Comparison of ENCODE assay signal across 12 mouse cellular contexts in genomic region chr12:13208983-13209451, GRCm38 (mm10). TPM values are rescaled to one million over a fixed set of nuclear protein-coding genes. Genes with fewer than 3 reads are reported as not detected.
A peak's percentile ranks its signal among the peaks of the same experiment; 100 is the strongest.
DNase-seq lines count a peak whose midpoint lies in the region; ATAC-seq and TF ChIP-seq lines count a peak whose summit lies in the region.
"Had no signal": no experiment of that assay in that cellular context is flagged by ENCODE, and none has a peak within 500 bp of the region (broad histone marks: within the 10 kb centered on the region; RNA-seq: fewer than 3 reads in every experiment).

No protein-coding gene starts in this region.

- no peak overlapping the region for H3K9ac ChIP-seq in midbrain, embryonic 11.5 days (ENCODE audit: low read length)
- no peak overlapping the region for H3K9ac ChIP-seq in midbrain, postnatal 0 days (replicated peaks; ENCODE audit: low read length, poor library complexity, severe bottlenecking)
- no peak overlapping the region for H3K9ac ChIP-seq in embryonic facial prominence, embryonic 14.5 days (ENCODE audit: low read depth, low read length)
- H3K9ac ChIP-seq in neural tube, embryonic 12.5 days = no peak overlapping the region
- H3K9ac ChIP-seq: limb, embryonic 15.5 days had no signal

- H3K36me3 ChIP-seq in midbrain, embryonic 11.5 days (ENCODE audit: control insufficient read depth, insufficient read depth, low read length) = no peaks in the 10 kb centered on the region
- no peaks in the 10 kb centered on the region for H3K36me3 ChIP-seq in midbrain, postnatal 0 days (ENCODE audit: insufficient read depth, low read length)
- H3K36me3 ChIP-seq in embryonic facial prominence, embryonic 14.5 days (ENCODE audit: control insufficient read depth, insufficient read depth, low read length) = no peaks in the 10 kb centered on the region
- H3K36me3 ChIP-seq in neural tube, embryonic 12.5 days = no peaks in the 10 kb centered on the region
- H3K36me3 ChIP-seq: limb, embryonic 15.5 days had no signal

- 13% methylated on average over 11 of the region's 11 CpGs for WGBS in midbrain, embryonic 11.5 days
- 39% methylated on average over 11 of the region's 11 CpGs for WGBS in midbrain, postnatal 0 days
- 41% methylated on average over 11 of the region's 11 CpGs for WGBS in embryonic facial prominence, embryonic 14.5 days
- 8% methylated on average over 11 of the region's 11 CpGs for WGBS in neural tube, embryonic 12.5 days

- no peaks in the 10 kb centered on the region; the same call in 1 of the 2 replicates for H3K9me3 ChIP-seq in midbrain, embryonic 11.5 days (ENCODE audit: control insufficient read depth, low read length)
- H3K9me3 ChIP-seq in midbrain, postnatal 0 days (ENCODE audit: low read length) = no peaks in the 10 kb centered on the region
- no peaks in the 10 kb centered on the region for H3K9me3 ChIP-seq in embryonic facial prominence, embryonic 14.5 days (ENCODE audit: control insufficient read depth, low read length)
- no peaks in the 10 kb centered on the region for H3K9me3 ChIP-seq in neural tube, embryonic 12.5 days
- H3K9me3 ChIP-seq: limb, embryonic 15.5 days had no signal

- peak; percentile 57 for ATAC-seq in midbrain, embryonic 11.5 days (ENCODE audit: low FRiP score)
- ATAC-seq in midbrain, postnatal 0 days (ENCODE audit: low FRiP score) = no peak
- ATAC-seq in embryonic facial prominence, embryonic 14.5 days (ENCODE audit: low read depth) = peak; percentile 44; the same call in 1 of the 2 replicates
- ATAC-seq in neural tube, embryonic 12.5 days (ENCODE audit: low FRiP score, low read depth) = peak; percentile 60; the same call in 1 of the 2 replicates
- no peak for ATAC-seq in frontal cortex, adult (ENCODE audit: low TSS enrichment)

- no peak overlapping the region for H3K4me3 ChIP-seq in midbrain, embryonic 11.5 days (ENCODE audit: low read depth, low read length)
- H3K4me3 ChIP-seq in midbrain, postnatal 0 days (ENCODE audit: low read depth, low read length) = no peak overlapping the region
- no peak overlapping the region for H3K4me3 ChIP-seq in embryonic facial prominence, embryonic 14.5 days (ENCODE audit: low read depth, low read length)
- no peak overlapping the region for H3K4me3 ChIP-seq in neural tube, embryonic 12.5 days
- H3K4me3 ChIP-seq: limb, embryonic 15.5 days had no signal

- H3K4me1 ChIP-seq in midbrain, embryonic 11.5 days (ENCODE audit: control insufficient read depth, insufficient read depth, low read length) = peaks cover 26% of the 10 kb centered on the region
- H3K4me1 ChIP-seq in midbrain, postnatal 0 days (ENCODE audit: insufficient read depth, low read length) = no peaks in the 10 kb centered on the region
- no peaks in the 10 kb centered on the region; the same call in 1 of the 2 replicates for H3K4me1 ChIP-seq in embryonic facial prominence, embryonic 14.5 days (ENCODE audit: control insufficient read depth, insufficient read depth, low read length)
- H3K4me1 ChIP-seq in neural tube, embryonic 12.5 days = peaks cover 12% of the 10 kb centered on the region

- peak; percentile 88 for DNase-seq in midbrain, embryonic 11.5 days (ENCODE audit: low spot score, missing footprints)
- DNase-seq in midbrain, postnatal 0 days (ENCODE audit: low spot score) = no peak
- DNase-seq in embryonic facial prominence, embryonic 14.5 days (ENCODE audit: low spot score) = peak; percentile 34
- DNase-seq in kidney, adult 9 months = peak; percentile 87
- no peak for DNase-seq in right cerebral cortex, postnatal 4 days
- no peak for DNase-seq in left cerebral cortex, adult 8-10 months (ENCODE audit: low spot score in 2 of 2)
- DNase-seq: cerebellum, postnatal 36 days; lung, postnatal 14 days; right cerebral cortex, adult 18-20 months had no signal

- TF ChIP-seq CTCF in midbrain, postnatal 0 days (IDR thresholded peaks at IDR 0.05) = no peak

- no peak overlapping the region for H3K4me2 ChIP-seq in midbrain, embryonic 11.5 days
- no peak overlapping the region for H3K4me2 ChIP-seq in midbrain, postnatal 0 days (ENCODE audit: low read depth, low read length, poor library complexity, severe bottlenecking)
- no peak overlapping the region for H3K4me2 ChIP-seq in embryonic facial prominence, embryonic 14.5 days (ENCODE audit: low read depth, low read length)
- no peak overlapping the region for H3K4me2 ChIP-seq in neural tube, embryonic 12.5 days (replicated peaks)
- H3K4me2 ChIP-seq: limb, embryonic 15.5 days had no signal

- no peaks in the 10 kb centered on the region for H3K27me3 ChIP-seq in midbrain, embryonic 11.5 days (ENCODE audit: control insufficient read depth, insufficient read depth, low read length)
- no peaks in the 10 kb centered on the region for H3K27me3 ChIP-seq in midbrain, postnatal 0 days (ENCODE audit: insufficient read depth, low read length)
- H3K27me3 ChIP-seq in embryonic facial prominence, embryonic 14.5 days (replicated peaks; ENCODE audit: control insufficient read depth, insufficient read depth, low read length) = no peaks in the 10 kb centered on the region
- H3K27me3 ChIP-seq in neural tube, embryonic 12.5 days (replicated peaks) = no peaks in the 10 kb centered on the region

- H3K27ac ChIP-seq in midbrain, embryonic 11.5 days (ENCODE audit: low read depth, low read length) = peak overlapping the region; percentile 32; the same call in 1 of the 2 replicates
- H3K27ac ChIP-seq in midbrain, postnatal 0 days (ENCODE audit: low read depth, low read length) = no peak overlapping the region
- H3K27ac ChIP-seq in embryonic facial prominence, embryonic 14.5 days (replicated peaks; ENCODE audit: low read depth, low read length) = no peak overlapping the region
- H3K27ac ChIP-seq in neural tube, embryonic 12.5 days = no peak overlapping the region
- H3K27ac ChIP-seq: limb, embryonic 15.5 days had no signal

RNA-seq across cellular contexts. Expression of gene Ddx1, which starts 40.0 kb away (rescaled TPM):
- polyA plus RNA-seq in midbrain, embryonic 11.5 days (2014; fragmentation: Nextera tagmentation; extraction: Ambion mirVana) = 197 and 215 TPM in 2 replicates
- 48.3 and 54.4 TPM in 2 replicates for total RNA-seq in midbrain, postnatal 0 days (2014; rRNA removed)
- 126 and 133 TPM in 2 replicates for polyA plus RNA-seq in midbrain, postnatal 0 days (2015; fragmentation: Nextera tagmentation; extraction: Ambion mirVana)
- 128 and 148 TPM in 2 replicates for polyA plus RNA-seq in embryonic facial prominence, embryonic 14.5 days (2014; fragmentation: Nextera tagmentation; extraction: Ambion mirVana)
- polyA plus RNA-seq in neural tube, embryonic 12.5 days (2016; fragmentation: Nextera tagmentation; extraction: Ambion mirVana) = 142 and 167 TPM in 2 replicates
- total RNA-seq in left cerebral cortex, adult 8-10 months (2022) = 100 to 1,000 TPM; 141 to 152 (median 144) TPM

RNA-seq across cellular contexts. Expression of gene Nbas, which starts 59.9 kb away (rescaled TPM):
- polyA plus RNA-seq in midbrain, embryonic 11.5 days (2014; fragmentation: Nextera tagmentation; extraction: Ambion mirVana) = 14.0 and 15.7 TPM in 2 replicates
- 41.4 and 50.9 TPM in 2 replicates for total RNA-seq in midbrain, postnatal 0 days (2014; rRNA removed)
- polyA plus RNA-seq in midbrain, postnatal 0 days (2015; fragmentation: Nextera tagmentation; extraction: Ambion mirVana) = 12.0 and 12.4 TPM in 2 replicates
- 20.9 and 22.3 TPM in 2 replicates for polyA plus RNA-seq in embryonic facial prominence, embryonic 14.5 days (2014; fragmentation: Nextera tagmentation; extraction: Ambion mirVana)
- 15.2 and 18.2 TPM in 2 replicates for polyA plus RNA-seq in neural tube, embryonic 12.5 days (2016; fragmentation: Nextera tagmentation; extraction: Ambion mirVana)
- total RNA-seq in left cerebral cortex, adult 8-10 months (2022) = 10 to 100 TPM; 40.0 to 46.0 (median 42.1) TPM

Comparison
In these comparisons a context has a peak if more than half of its experiments do, and no peak if none do; other contexts are left out.
1. ATAC-seq: peak in midbrain, embryonic 11.5 days (single experiment), embryonic facial prominence, embryonic 14.5 days (single experiment) and neural tube, embryonic 12.5 days (single experiment); none in midbrain, postnatal 0 days (single experiment) and frontal cortex, adult (single experiment).
2. DNase-seq: peak in midbrain, embryonic 11.5 days (single experiment), embryonic facial prominence, embryonic 14.5 days (single experiment) and kidney, adult 9 months (single experiment); none in midbrain, postnatal 0 days (single experiment), right cerebral cortex, postnatal 4 days (single experiment) and left cerebral cortex, adult 8-10 months (0 of 2).